Mouse (Mus musculus) ovary, postnatal 14 days (tissue): Measurements from ENCODE around the gene Nfu1.

Source experiments
- DNase-seq: peaks from one replicate; pipeline ENCODE4 v3.0.0; 2022; ENCODE audit warnings: low spot score

Gene Nfu1

GRCm38 (mm10) chr6:87008887-87009286, at the start of gene Nfu1:
Gene Nfu1 (plus strand): TSS chr6:87009236.
- no peak for DNase-seq

GRCm38 (mm10) chr6:86963987-86964685, 44.9 kb upstream of the Nfu1 start:
- no peak for DNase-seq

GRCm38 (mm10) chr6:86967166-86967565, 41.9 kb upstream of the Nfu1 start:
- DNase-seq: no peak

GRCm38 (mm10) chr6:86973956-86974355, 35.1 kb upstream of the Nfu1 start:
- no peak for DNase-seq

- DNase-seq: no peak
Observed at GRCm38 (mm10) chr6:86978156-86978908, 30.7 kb upstream of the Nfu1 start.

- DNase-seq: no peak
Observed at GRCm38 (mm10) chr6:86978909-86979265, 30.1 kb upstream of the Nfu1 start.

- DNase-seq: no peak
Observed at GRCm38 (mm10) chr6:86981206-86981605, 27.8 kb upstream of the Nfu1 start.

- no peak for DNase-seq
Observed at GRCm38 (mm10) chr6:86985314-86986106, 23.5 kb upstream of the Nfu1 start.

- no peak for DNase-seq
Observed at GRCm38 (mm10) chr6:86989576-86989975, 19.5 kb upstream of the Nfu1 start.

- no peak for DNase-seq
Observed at GRCm38 (mm10) chr6:86991041-86991440, 18.0 kb upstream of the Nfu1 start.

- no peak for DNase-seq
Observed at GRCm38 (mm10) chr6:86992349-86992748, 16.7 kb upstream of the Nfu1 start.

- DNase-seq: no peak
Observed at GRCm38 (mm10) chr6:86994254-86994653, 14.8 kb upstream of the Nfu1 start.

- no peak for DNase-seq
Observed at GRCm38 (mm10) chr6:86996629-86997307, 12.3 kb upstream of the Nfu1 start.

GRCm38 (mm10) chr6:86997360-86997759, 11.7 kb upstream of the Nfu1 start:
- DNase-seq: no peak

GRCm38 (mm10) chr6:87001995-87002394, 7.0 kb upstream of the Nfu1 start:
- no peak for DNase-seq

- peak; percentile 82 for DNase-seq
Observed at GRCm38 (mm10) chr6:87002521-87003055, 6.4 kb upstream of the Nfu1 start.

- no peak for DNase-seq
Observed at GRCm38 (mm10) chr6:87004099-87004498, 4.9 kb upstream of the Nfu1 start.

- DNase-seq: no peak
Observed at GRCm38 (mm10) chr6:87005577-87005976, 3.5 kb upstream of the Nfu1 start.

GRCm38 (mm10) chr6:87009692-87010328, 774 bp downstream of the Nfu1 start:
- peak; percentile 91 for DNase-seq

GRCm38 (mm10) chr6:87016916-87017315, 7.9 kb downstream of the Nfu1 start:
- DNase-seq: no peak

GRCm38 (mm10) chr6:87018874-87019273, 9.8 kb downstream of the Nfu1 start:
- no peak for DNase-seq
